Mouse (Mus musculus): ENCODE measurements around the gene Nudt15.

Nudt15 gene

GRCm38 (mm10) chr14:73507702-73508376 lies 40.2 kb downstream of the Nudt15 start:
- no peak for DNase-seq (ENCODE audit: low read depth, low spot score)

DNA sequence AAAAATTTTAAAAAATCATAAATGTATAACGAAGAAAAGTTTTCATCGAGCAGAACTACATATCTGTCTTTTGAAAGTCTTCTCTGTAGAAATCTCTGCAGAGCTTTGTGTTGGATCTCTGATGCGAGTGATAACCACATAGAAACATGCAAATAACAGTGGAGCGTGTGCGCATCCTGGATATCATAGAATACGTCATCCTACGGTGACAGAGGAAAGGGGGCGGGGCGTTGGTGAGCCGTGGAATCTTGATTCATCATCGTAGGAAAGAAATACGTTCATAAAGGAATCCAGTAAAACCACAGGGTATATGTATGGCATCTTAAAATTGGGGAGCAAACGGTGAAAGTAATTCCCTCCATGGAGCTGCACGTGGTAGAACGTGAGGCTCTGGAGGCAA lies 40.8 kb downstream of the Nudt15 start:
- peak; percentile 48 for DNase-seq (ENCODE audit: low read depth, low spot score)

DNA sequence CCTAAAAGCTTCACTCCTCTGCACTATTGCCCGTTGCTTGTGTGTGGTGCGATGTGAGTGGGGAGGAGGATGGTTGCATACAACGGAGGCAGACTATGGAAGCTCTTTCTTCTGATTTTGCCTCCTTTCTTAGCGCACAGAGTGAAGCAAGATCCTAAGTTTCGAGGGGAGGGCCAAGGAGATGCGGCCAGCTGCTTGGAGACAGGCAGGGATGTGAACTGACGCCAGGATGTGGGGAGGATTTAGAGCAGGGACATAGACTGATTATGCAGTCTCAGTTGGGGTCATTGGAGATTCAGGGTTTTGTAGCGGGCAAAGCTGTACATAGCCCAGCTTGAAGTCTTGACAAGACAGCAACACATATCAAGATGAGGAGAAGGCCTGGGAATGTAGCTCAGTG lies 41.8 kb downstream of the Nudt15 start:
- DNase-seq (ENCODE audit: low read depth, low spot score), result no peak

- no peak for DNase-seq (ENCODE audit: low read depth, low spot score)
Measured at GRCm38 (mm10) chr14:73503237-73503933, 44.7 kb downstream of the Nudt15 start.

DNA sequence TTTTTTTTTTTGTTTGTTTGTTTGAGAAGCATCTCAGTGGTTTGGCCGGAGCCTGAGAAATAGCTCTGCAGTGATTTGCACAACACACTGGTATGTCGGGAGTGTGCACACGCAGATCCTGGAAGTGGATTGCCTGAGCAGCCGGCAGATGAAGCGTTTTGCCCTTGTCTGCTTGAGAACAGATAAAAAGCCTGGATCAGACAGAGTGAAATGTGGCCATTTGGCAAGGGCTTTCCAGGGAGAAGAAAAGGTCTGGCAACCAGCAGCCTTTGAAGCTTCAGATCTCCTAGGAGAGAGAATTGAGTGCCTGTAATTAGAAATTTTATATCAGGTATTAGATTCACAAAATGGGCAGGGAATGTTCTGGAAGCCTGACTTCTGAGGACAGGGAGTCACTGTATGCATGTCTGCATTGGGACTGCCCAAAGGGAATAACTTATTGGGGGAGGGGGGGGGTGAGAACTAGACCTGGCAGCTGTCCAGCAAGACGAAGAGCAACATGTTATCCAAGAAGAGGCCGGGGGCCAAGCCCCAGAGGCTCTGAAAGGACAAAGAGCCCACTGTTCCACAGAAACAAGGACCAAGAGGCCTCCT lies 45.4 kb downstream of the Nudt15 start:
- no peak for DNase-seq (ENCODE audit: low read depth, low spot score)

DNA sequence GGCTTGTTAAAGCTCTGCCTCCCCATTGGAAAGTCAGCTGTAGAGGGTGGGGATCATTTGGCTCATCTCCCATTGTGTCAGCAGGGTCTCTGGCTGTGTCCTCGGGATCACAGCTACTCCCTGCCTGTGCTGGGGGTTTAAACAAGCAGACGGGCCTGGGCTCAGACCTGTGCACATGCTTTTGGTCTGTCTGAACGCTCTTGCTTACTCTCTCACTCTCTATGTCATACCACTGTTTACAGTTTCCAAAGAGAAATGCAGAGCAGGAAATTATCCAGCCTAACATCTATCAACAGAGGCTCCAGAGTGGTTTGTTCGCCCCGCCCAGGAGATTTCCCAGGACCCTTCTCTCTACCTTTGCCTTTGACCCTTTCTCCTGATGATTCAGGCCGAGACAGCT lies 46.3 kb downstream of the Nudt15 start:
- DNase-seq (ENCODE audit: low read depth, low spot score), result no peak

DNA sequence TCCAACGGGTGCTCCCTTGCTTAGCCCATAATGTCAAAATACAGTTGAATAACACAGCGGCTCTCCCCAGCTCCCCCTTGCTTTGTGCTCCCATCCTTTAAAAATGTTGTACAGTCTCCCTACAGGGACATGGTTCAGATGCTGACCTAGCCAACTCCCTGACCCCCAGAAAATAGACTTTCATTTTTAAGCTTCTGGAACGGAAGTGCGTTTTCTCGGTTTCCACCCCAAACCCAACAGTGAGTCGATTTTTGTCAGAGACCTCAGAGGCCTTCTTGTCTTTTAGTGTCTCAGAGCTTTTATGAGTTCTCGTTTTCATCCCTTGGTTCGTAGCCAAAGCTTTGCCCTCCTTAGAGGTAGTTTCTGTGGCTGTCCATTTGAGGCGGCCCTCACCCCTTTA lies 46.8 kb downstream of the Nudt15 start:
- no peak for DNase-seq (ENCODE audit: low read depth, low spot score)

DNA sequence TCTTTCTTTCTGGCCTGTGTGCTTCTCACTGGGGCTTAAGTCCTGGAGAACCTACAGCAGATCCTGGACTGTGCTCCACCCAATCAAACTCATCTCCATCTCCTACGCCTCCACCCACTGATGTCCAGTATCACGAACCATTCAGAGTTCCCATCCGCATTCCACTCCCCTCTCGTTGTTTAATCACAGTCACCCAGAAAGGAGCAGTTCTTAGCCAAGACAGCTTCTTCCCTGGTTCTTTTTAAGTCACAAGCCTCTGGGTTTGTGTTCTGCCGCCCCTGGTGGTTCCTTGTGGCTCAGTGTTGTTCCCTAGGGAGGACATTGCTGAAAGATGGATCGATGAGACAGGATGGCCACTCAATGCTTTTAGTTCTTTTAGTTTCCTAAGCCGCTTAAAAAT lies 52.3 kb downstream of the Nudt15 start:
- DNase-seq (ENCODE audit: low read depth, low spot score), result no peak

DNA sequence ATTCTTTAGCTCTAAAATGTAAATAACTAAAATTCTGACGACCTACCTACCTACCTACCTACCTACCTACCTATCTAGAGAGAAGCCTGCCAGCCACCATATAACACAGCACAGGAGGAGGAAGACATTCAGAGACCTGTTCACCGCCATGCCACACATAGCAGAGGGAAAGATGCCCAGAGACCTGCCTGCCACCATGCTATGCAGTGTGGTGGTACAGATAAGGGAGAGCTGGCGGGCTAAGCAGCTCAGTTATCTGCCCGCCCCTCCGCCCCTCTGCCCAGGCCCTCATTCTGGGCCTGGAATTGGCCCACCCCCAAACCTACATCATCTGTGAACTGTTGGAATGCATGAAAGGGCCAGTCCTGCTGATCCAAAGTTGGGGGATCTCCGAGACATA lies 53.9 kb downstream of the Nudt15 start:
- no peak for DNase-seq (ENCODE audit: low read depth, low spot score)

GRCm38 (mm10) chr14:73493356-73493755 lies 54.7 kb downstream of the Nudt15 start:
- no peak for DNase-seq (ENCODE audit: low read depth, low spot score)

- DNase-seq (ENCODE audit: low read depth, low spot score), result no peak
Measured at GRCm38 (mm10) chr14:73486641-73487040, 61.4 kb downstream of the Nudt15 start.

DNA sequence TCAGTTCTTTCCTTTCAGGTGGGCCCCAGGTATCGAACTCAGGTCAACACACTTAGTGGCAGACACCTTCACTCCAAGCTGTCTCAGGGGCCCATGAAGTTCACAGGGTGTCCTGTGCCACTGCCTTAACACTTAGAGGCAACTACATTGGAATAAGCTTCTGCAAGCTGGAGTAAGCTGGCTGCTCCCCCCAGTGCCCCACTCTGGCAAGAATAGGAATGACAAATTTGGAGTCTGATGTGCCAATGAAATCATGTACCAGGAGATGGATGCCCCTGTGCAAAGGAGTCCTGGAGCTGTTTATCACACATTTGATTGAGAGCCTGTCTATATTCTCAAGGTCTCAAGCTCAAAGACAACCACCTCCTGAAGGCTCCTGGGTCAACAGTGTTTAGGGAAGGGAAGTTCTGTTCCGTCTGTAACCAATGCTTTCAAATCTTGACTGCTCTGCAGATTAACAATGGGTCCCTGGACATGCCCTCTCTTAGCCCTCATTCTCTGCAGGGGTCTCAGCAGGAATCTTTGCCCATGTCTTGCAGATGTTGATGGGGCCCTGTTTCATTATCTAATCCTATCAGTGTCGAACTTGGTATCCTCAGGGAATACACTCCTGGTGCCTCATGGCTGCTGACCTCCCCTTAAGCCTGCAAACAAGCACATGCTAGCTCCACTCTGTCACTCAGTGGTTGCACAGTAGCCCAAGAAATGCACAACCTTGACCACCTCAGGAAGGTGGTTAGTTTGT lies 63.5 kb downstream of the Nudt15 start:
- DNase-seq (ENCODE audit: low read depth, low spot score), result no peak

- no peak for DNase-seq (ENCODE audit: low read depth, low spot score)
Measured at GRCm38 (mm10) chr14:73483516-73484229, 64.4 kb downstream of the Nudt15 start.

DNA sequence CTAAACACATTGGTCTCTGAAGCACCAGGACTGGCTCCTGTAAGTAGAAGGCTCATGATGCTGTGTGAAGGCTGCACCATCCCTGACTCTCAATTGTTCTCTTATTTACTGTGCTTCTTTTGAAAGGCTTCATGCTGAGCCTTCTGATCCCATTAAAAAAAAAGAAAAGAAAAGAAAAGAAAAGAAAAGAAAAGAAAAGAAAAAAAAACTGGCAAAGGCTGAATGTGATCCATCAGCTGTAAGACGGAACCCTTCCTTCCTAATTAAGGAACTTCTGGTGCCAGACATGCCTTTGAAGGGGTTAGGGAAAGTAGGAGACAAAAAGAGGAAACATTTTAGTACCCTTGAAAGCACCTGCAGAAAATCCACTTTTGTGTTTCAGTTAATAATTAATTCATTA lies 68.3 kb downstream of the Nudt15 start:
- no peak for DNase-seq (ENCODE audit: low read depth, low spot score)

DNA sequence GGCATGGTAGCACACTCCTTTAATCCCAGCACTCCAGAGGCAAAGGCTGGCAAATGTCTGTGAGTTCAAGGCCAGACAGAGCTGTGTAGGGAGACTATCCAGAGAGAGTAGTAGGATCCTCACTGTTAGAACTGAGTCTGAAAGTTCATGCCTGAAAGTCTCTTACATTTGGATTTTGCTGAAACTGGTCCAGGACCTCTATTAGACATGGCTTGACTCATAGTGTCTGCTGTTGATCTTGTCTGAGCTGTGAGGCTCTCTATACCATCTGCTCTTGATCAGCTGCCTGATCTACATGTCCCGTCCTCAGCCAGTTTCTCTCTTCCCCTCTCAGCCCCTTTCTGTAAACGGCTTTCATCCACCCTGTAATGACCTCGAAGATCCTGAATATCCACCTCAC lies 69.7 kb downstream of the Nudt15 start:
- DNase-seq (ENCODE audit: low read depth, low spot score), result no peak

- no peak for DNase-seq (ENCODE audit: low read depth, low spot score)
Measured at GRCm38 (mm10) chr14:73477077-73477476, 71.0 kb downstream of the Nudt15 start.

GRCm38 (mm10) chr14:73476361-73476934 lies 71.6 kb downstream of the Nudt15 start:
- peak; percentile 26 for DNase-seq (ENCODE audit: low read depth, low spot score)

- DNase-seq (ENCODE audit: low read depth, low spot score), result no peak
Measured at GRCm38 (mm10) chr14:73475506-73475905, 72.5 kb downstream of the Nudt15 start.

- DNase-seq (ENCODE audit: low read depth, low spot score), result peak; percentile 64
Measured at GRCm38 (mm10) chr14:73474636-73475093, 73.4 kb downstream of the Nudt15 start.

- no peak for DNase-seq (ENCODE audit: low read depth, low spot score)
Measured at GRCm38 (mm10) chr14:73473670-73474460, 74.2 kb downstream of the Nudt15 start.

Data from R1 (cell line).